Mouse (Mus musculus) erythroblast, embryonic 14.5 days (primary cell): ENCODE data around the gene Gm47283. TPM values are rescaled to one million over a fixed set of nuclear protein-coding genes. Genes with fewer than 3 reads are reported as not detected.
A peak's percentile ranks its signal among the peaks of the same experiment; 100 is the strongest.
"Not testable (repeated sequence)": the region's sequence is repeated elsewhere in the genome, so short reads cannot be mapped to it uniquely, and the experiment has no call there.

ENCODE experiments used
- H3K27me3 ChIP-seq: 2 replicates; pipeline ENCODE4 v1.6.1; 2012; ENCODE audit warnings: inconsistent platforms; ENCODE audit not compliant: control insufficient read depth
- H3K36me3 ChIP-seq: 2 replicates; pipeline ENCODE4 v1.6.1; 2012; ENCODE audit warnings: mild to moderate bottlenecking, inconsistent platforms; ENCODE audit not compliant: control insufficient read depth
- H3K4me1 ChIP-seq: 2 replicates; pipeline ENCODE4 v1.6.1; 2012; ENCODE audit warnings: inconsistent platforms; ENCODE audit not compliant: control insufficient read depth
- H3K4me3 ChIP-seq: replicated peaks from 2 replicates; pipeline ENCODE3; 2012; ENCODE audit warnings: moderate library complexity, mild to moderate bottlenecking, inconsistent platforms
- H3K9me3 ChIP-seq: 2 replicates; pipeline ENCODE4 v1.6.1; 2012; ENCODE audit warnings: low read length, inconsistent platforms, mixed read lengths; ENCODE audit not compliant: control insufficient read depth
- GATA1 ChIP-seq: IDR thresholded peaks from 2 replicates; pipeline ENCODE4 v1.6.1; 2012; ENCODE audit warnings: low read length, inconsistent platforms, mixed read lengths
- TAL1 ChIP-seq: IDR thresholded peaks from 3 replicates; pipeline ENCODE4 v1.6.1; 2012; ENCODE audit warnings: low read length, inconsistent platforms, mixed read lengths
- polyA plus RNA-seq: library from polyadenylated mRNA; stranded (reverse); fragments of >175 nt; gene quantifications from 2 replicates; pipeline ENCODE4 v1.2.3, GENCODE M21; 2012

Gene Gm47283
- polyA plus RNA-seq, 1 experiment = not detected

GRCm38 (mm10) chrY:90743053-90743810 is 41.3 kb upstream of the Gm47283 start:
- not testable (repeated sequence) for H3K4me3 ChIP-seq, H3K27me3 ChIP-seq, H3K4me1 ChIP-seq
- Histone ChIP-seq H3K9me3 (peaks cover 70% of the 10 kb centered on the region), H3K36me3 (peaks cover 61% of the 10 kb centered on the region)

GRCm38 (mm10) chrY:90743811-90744220 is 40.7 kb upstream of the Gm47283 start:
- no peak overlapping the region for H3K4me3 ChIP-seq
- H3K9me3 ChIP-seq = peaks cover 64% of the 10 kb centered on the region
- H3K36me3 ChIP-seq = peaks cover 55% of the 10 kb centered on the region

GRCm38 (mm10) chrY:90744381-90744981 is 40.1 kb upstream of the Gm47283 start:
- not testable (repeated sequence) for H3K27me3 ChIP-seq, H3K4me1 ChIP-seq
- H3K4me3 ChIP-seq = peak overlapping the region; percentile 44
- peaks cover 57% of the 10 kb centered on the region for H3K9me3 ChIP-seq
- H3K36me3 ChIP-seq = peaks cover 49% of the 10 kb centered on the region

More at GRCm38 (mm10) chrY:90743811-90744220, 40.7 kb upstream of the Gm47283 start:
- Histone ChIP-seq H3K27me3 (peaks cover 9% of the 10 kb centered on the region; the same call in 1 of the 2 replicates), H3K4me1 (peaks cover 2% of the 10 kb centered on the region)
- TF ChIP-seq GATA1 (no peak), TAL1 (no peak)

- H3K36me3 ChIP-seq = peaks cover 41% of the 10 kb centered on the region
- H3K27me3 ChIP-seq, H3K4me3 ChIP-seq, H3K4me1 ChIP-seq: not testable (repeated sequence)
- peaks cover 49% of the 10 kb centered on the region for H3K9me3 ChIP-seq
These were observed 39.3 kb upstream of the Gm47283 start for GRCm38 (mm10) chrY:90745256-90745655.

- not testable (repeated sequence) for H3K27me3 ChIP-seq, H3K9me3 ChIP-seq, H3K36me3 ChIP-seq, H3K4me3 ChIP-seq, H3K4me1 ChIP-seq
These were observed 29.8 kb upstream of the Gm47283 start, which contains the start of gene Gm21860 for GRCm38 (mm10) chrY:90754721-90755120. Gm21860 (minus strand) TSS chrY:90754821.

GRCm38 (mm10) chrY:90839077-90839476 is 54.5 kb downstream of the Gm47283 start, which contains the start of gene Gm21748:
Gm21748 (minus strand) TSS chrY:90839177.
- not testable (repeated sequence) for H3K9me3 ChIP-seq, H3K4me1 ChIP-seq, H3K36me3 ChIP-seq, H3K4me3 ChIP-seq, H3K27me3 ChIP-seq

Other genes starting within 250 kb of the Gm47283 start
- gene Gm21860, start 29.9 kb upstream of the Gm47283 start, polyA plus RNA-seq = not detected in 2 replicates
- not detected in 2 replicates for gene Gm21748, start 54.4 kb downstream of the Gm47283 start, polyA plus RNA-seq